Mouse (Mus musculus): ENCODE data around the gene Carns1.

The Carns1 gene

GRCm38 (mm10) chr19:4170723-4171392 lies 4.4 kb downstream of the Carns1 start:
- DNase-seq: no peak

- peak in 1 of 2 experiments; percentile 28 for DNase-seq
Observed at GRCm38 (mm10) chr19:4169810-4170209, 5.5 kb downstream of the Carns1 start.

- peak; percentile 99 to 100 for DNase-seq
Observed at GRCm38 (mm10) chr19:4169378-4169784, 5.9 kb downstream of the Carns1 start.

DNA sequence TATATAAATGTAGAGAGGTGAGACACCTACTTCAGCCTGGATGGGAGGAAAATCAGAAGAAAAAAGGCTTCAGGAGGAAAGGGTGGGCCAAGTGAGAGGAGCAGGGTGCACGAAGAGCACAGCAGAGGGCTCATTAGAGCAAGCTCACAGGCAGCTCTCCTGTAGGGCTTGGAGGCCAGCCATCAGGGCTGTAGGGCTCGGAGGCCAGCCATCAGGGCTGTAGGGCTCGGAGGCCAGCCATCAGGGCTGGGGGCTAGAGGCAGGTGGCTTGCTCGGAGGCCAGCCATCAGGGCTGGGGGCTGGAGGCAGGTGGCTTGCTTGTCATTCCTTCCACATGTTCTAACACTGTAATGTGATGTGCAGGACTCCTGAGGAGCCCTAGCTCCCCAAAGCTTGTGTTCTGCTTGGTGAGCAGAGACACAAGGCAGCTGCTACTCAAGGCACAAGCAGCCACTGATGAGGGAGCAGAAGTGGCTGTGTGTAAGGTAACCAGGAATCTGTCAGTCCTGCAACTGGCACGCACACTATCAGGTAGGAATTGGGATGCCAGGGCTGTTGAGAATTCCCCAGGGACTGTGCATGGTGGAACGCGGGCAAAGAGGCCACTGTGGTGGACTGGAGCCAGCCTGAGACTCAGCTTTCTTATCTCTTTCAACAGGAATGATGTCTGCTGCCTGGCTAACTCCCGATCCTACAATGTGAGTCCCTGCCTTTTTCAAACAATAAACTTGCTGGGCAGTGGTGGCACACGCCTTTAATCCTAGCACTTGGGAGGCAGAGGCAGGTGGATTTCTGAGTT lies 8.4 kb downstream of the Carns1 start:
- no peak for DNase-seq

DNA sequence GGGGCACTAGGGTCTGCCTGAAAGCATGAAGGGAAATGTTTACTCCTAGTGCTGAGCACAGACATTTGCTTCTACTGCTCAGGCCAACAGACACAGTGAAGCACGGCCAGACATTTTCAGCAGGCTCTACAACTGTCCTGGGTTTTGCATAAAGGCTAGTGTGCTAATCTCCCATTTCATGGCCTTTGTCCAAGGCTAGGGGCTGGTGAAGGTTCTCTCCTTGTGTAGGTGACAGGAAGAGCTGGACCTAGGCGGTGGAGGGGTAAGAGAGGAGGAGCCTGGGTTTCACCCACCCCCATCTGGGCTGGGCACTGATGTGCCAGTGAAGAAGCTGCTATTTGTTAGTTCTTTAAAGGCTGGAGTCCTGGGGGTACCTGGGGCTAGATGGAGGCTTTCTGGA lies 10.6 kb downstream of the Carns1 start:
- DNase-seq: no peak

- DNase-seq: no peak
Observed at GRCm38 (mm10) chr19:4164100-4164499, 11.2 kb downstream of the Carns1 start.

DNA sequence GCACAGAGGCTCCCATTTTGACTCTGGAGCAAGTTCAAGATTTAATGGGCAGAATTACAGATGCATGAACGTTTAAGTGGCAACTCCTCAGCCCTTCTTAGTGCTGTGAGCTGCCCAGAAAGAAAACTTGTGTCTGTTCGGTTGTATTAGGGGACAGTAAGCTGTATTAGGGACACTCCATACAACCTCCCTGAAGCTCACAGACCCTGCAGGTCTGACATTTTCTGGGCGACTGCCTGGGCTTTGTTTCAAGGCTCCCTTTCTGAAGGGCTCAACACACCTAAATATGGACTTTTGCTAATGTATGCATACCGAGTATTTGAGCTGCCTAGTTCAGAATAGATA lies 11.8 kb downstream of the Carns1 start:
- no peak for DNase-seq

GRCm38 (mm10) chr19:4162646-4163542 lies 12.4 kb downstream of the Carns1 start, which contains the start of gene Rps6kb2:
Gene Rps6kb2, minus strand, starts transcription at chr19:4163354.
- DNase-seq: peak; percentile 98 to 99

DNA sequence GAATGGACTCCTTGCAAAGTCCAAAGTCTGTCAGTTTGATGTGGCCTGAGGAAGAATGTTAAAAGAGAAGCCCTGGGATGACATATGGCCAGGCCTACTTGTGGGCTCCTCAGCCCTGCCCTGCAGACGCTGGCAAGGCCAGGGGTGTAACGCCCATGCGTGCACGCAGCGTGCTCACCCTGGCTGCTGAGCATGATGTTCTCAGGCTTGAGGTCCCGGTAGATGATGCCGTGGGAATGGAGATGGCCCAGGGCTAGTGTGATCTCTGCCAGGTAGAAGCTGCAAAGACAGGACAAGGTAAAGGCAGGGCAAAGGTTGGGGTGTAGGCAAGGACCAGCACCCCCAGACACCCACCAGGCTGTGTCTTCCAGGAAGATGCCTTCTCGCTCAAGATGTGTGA lies 16.2 kb downstream of the Carns1 start:
- no peak for DNase-seq

DNA sequence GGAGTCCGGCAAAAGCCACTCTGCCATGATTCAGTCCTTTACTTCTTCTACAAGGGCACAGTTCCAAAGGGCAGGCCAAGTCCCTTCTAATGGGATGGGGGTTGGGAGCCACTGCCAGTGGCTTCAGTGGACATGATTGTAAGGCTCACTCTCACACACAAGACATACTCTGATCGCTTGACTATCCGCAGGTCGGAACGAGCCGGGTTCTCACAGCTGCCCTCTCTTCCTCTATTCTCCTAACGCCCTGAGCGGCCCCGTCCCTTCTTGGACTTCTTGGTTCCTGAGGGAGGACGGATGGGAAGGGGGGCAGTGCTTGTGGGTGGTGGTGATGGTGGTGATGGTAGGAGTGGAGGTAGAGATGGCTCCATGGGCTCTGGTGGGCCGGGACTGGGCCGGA lies 18.5 kb downstream of the Carns1 start:
- no peak for DNase-seq

GRCm38 (mm10) chr19:4156073-4156579 lies 19.2 kb downstream of the Carns1 start:
- no peak for DNase-seq

- DNase-seq: no peak
Observed at GRCm38 (mm10) chr19:4155223-4156072, 19.8 kb downstream of the Carns1 start.

DNA sequence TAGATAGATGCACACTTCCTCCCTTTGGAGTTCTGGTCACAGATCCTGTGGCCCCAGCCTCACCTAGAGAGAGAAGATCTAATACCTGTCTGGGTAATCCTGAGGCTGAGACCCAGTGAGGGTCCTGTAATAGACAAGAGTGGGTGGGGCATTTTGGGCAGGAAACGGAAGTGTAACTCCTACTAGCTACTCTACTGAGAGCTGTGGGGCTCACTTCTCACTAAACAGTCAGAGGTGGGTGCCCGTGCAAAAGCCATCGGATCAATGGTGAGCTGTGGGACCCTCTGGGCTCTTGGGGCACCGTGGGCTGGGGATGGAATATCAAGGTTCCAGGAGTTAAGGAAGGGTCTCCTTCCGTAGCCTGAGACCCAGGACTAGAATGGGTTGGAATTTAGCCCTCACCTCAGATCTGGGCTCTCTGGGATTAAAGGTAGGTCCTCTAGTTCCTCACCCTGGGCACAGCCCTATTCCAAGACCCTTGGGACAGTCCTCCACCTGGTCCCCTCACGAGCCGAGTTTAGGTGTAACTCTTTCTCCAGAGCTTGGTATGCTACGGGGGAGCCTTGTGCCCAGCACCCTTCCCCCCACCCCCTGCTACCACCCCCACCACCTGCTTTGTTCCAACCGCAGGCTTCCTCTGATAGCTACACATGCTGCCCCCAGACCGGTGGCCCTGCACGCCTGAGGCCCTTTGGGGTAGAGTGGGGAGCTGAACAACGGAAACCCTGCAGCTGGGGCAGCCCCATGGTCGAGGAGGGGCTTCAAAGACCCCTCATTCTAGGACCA lies 20.6 kb downstream of the Carns1 start:
- DNase-seq: no peak

DNA sequence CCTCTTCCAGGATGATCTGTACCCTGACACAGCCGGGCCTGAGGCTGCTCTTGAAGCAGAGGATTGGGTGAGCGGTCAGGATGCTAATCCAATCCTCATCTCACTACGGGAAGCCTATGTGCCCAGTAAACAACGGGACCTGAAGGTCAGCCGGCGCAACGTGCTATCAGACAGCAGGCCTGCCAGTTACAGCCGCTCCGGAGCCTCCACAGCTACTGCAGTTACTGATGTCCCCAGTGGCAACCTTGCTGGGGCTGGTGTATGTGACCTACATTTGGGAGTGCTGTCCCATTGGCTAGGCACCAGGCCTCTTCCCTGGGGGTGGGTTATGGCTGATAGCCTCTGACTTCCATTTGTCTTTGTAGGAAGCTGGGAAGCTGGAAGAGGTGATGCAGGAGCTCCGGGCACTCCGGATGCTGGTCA lies 22.0 kb downstream of the Carns1 start, which contains the start of gene Ptprcap:
Gene Ptprcap (plus strand): TSS at position 373 of the 423 bp plus-strand sequence.
- DNase-seq: no peak

DNA sequence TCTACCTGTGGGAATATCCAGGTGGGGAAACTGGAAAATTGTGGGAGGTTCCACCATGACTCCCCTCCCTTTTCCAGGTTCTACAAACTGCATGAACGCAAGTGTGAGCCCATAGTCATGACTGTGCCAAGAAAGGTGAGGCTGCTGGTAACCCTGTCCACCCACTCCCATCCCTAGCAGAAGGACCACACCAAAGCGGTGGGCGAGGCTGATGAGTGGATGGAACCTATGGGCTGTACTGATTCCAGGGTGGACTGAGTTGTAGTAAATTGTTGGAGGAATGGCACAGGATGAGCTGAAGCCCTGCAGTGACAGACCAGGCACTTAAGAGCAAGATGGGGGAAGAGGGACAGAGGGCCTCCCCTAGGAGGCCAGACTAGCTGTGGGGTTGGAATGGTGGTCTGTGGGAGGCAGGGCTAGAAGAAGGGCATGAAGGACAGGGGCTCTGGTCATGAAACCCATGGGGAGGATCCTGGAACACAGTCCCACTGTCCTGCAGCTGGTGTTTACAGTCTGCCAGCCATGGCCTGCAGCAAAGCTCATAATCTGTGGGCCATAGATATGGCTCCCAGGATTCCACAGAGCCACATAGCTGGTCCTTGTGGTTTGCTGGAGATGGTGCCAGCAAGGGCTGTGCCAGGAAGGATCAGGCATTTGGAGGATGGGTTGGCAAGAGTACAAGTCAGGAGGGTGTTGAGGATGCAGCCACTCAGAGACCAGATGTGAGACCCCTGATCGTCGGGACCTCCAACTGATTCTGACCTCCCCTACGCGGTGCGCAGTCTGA lies 22.6 kb downstream of the Carns1 start:
- DNase-seq: no peak

DNA sequence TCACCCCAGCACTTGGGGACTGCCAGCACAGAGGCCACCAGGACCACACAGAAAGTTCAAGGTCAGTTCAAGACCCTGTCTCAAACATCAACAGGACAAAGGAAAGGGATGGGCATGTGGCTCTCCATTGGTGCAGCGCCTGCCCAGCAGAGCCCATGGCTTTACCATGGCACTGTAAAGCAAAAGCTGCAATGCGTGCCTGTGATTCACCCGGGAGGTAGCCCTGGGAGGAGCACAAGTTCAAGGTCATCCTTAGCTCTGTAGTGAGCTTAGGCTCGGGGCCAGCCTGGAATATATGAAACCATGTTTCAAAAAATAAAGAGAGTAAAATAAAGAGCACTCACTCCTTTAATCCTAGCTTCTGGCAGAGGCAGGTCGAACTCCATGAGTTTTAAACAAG lies 23.4 kb downstream of the Carns1 start:
- no peak for DNase-seq

DNA sequence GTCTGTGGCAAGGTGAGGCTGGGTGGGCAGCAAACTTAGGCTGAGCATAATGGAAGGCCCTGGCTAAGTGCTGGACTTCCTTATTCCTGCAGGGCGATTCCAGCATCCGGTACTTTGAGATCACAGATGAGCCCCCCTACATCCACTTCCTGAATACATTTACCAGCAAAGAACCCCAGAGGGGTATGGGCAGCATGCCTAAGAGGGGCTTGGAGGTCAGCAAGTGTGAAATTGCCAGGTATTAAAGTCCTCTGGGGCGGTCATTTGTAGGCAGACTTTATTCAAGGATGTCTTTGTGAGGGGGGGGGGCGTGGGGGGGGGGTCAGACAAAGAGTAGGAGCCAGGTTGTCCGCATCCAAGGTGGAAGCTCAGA lies 23.8 kb downstream of the Carns1 start:
- no peak for DNase-seq

- DNase-seq: no peak
Observed at GRCm38 (mm10) chr19:4150567-4151487, 24.5 kb downstream of the Carns1 start.

GRCm38 (mm10) chr19:4149764-4150461 lies 25.4 kb downstream of the Carns1 start:
- DNase-seq: no peak

Data from kidney, postnatal 36 days (tissue).